Mouse (Mus musculus) cortical plate, adult 2 months (tissue): ENCODE measurements around the gene Tmem256. TPM values are rescaled to one million over a fixed set of nuclear protein-coding genes. Genes with fewer than 3 reads are reported as not detected.

Experiments used
- H3K27ac ChIP-seq: fragments of 200-500 bp; 2 replicates; pipeline ENCODE4 v1.5.1; 2012; ENCODE audit warnings: low read length, control low read depth, inconsistent platforms; ENCODE audit not compliant: insufficient read depth
- H3K4me1 ChIP-seq: fragments of 200-500 bp; 2 replicates; pipeline ENCODE4 v1.6.1; 2011; ENCODE audit warnings: low read length; ENCODE audit not compliant: control insufficient read depth, insufficient read depth
- H3K4me3 ChIP-seq: fragments of 200-500 bp; 2 replicates; pipeline ENCODE4 v1.5.1; 2011; ENCODE audit warnings: mild to moderate bottlenecking, low read length, control low read depth; ENCODE audit not compliant: insufficient read depth
- CTCF ChIP-seq: fragments of 200-500 bp; IDR thresholded peaks from 2 replicates; pipeline ENCODE4 v1.5.1; 2011; ENCODE audit warnings: mild to moderate bottlenecking, control low read depth, low read length; ENCODE audit not compliant: insufficient read depth; ENCODE audit errors: extremely low read depth
- POLR2A ChIP-seq: fragments of 200-500 bp; IDR thresholded peaks from 2 replicates; pipeline ENCODE4 v1.6.1; 2011; ENCODE audit warnings: mild to moderate bottlenecking, low read length, control low read depth; ENCODE audit not compliant: insufficient read depth; ENCODE audit errors: extremely low read depth
- polyA plus RNA-seq: library from polyadenylated mRNA; depleted of rRNA; stranded (reverse); fragments of >200 nt; gene quantifications from 2 replicates; pipeline ENCODE4 v1.2.3, GENCODE M21; 2012; rRNA removed

Tmem256 gene
- polyA plus RNA-seq, result 234 and 244 TPM in 2 replicates

DNA sequence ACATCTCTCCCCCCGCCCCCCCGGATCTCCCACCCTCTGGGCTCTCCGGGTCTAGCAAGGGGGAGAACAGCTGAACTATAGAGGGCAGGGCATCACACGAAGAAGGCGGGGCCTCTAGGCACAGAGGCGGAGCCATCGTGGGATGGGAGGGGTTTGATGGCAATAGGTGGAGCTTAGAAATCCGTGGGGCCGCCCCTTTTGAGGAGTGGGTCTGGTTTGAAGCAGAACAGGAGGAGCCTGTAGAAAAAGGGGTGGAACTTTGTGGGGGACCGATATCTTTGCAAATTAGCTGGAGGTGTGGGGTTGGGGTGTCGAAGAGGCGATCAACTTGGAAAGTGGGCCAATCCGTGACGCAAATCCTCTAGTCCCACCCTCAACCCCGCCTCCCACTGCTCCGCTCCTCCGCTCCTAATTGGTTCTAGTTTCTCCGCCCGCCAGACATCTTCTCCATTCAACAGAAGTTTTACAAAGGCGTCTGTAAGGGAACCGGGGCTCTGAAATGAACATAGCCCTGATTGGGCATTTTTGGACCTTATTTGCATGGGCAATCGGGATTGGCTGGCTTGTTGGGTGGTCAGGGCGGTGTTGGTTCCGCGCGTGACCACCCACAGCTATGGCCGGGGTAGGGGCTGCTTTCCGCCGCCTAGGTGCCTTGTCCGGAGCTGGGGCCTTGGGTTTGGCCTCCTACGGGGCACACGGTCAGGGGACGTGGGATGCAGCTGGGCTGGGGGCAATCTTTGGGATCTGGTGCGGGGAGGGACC, at the start of gene Tmem256:
Tmem256 (plus strand) TSS at position 563 of the 762 bp plus-strand sequence.
- H3K27ac ChIP-seq, result peak within 1 kb of the TSS; percentile 36
- TF ChIP-seq CTCF, result no peak
- TF ChIP-seq POLR2A, result peak; percentile 60

DNA sequence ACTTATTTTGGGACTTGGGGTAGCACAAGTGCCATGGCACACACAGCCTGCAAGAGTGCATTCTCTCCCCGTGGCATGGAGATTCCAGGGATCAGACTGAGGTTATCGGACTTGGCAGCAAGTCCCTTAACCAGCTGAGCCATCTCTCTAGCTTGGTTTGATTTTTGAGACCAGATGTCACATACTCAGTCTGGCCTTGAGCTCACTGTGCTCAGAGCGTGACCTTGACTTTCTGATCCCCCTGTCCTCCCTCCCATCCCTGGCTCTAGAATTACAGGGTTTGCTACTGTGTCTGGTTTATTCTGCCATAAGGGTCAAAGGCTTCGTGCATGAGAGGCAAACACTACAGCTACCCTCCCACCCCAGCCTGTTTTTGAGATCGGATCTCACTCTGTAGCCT, 48.9 kb upstream of the Tmem256 start:
- no peak overlapping the region for H3K4me3 ChIP-seq
- no peak for TF ChIP-seq CTCF
- no peaks in the 10 kb centered on the region; the same call in 1 of the 2 replicates for H3K4me1 ChIP-seq
- H3K27ac ChIP-seq, result no peak overlapping the region

More for the DNA sequence above, at the start of gene Tmem256:
- Histone ChIP-seq H3K4me1 (peaks cover 4% of the 10 kb centered on the region), H3K4me3 (peak within 1 kb of the TSS; percentile 76)

DNA sequence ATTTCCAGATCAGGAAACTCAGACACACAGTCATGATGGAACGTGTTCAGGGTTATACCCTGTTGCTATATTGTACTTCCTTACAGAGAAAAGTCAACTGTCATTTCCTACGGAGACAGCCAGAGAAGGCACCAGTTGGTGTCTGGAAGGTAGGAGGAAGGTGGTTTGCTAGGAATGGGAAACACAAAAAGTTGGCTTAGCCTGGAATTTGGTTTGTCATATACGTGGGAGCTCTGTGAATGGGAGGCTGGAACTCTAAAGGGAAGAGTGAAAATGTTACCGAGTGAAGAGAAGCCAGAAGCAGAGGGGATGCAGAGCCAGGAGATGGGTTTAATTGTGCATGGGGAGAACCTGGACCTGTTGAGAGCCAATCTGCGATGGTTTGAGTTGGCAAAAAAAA, 46.9 kb upstream of the Tmem256 start:
- no peak overlapping the region for H3K4me3 ChIP-seq
- no peaks in the 10 kb centered on the region; the same call in 1 of the 2 replicates for H3K4me1 ChIP-seq
- TF ChIP-seq POLR2A, result no peak
- no peak for TF ChIP-seq CTCF
- H3K27ac ChIP-seq, result no peak overlapping the region

DNA sequence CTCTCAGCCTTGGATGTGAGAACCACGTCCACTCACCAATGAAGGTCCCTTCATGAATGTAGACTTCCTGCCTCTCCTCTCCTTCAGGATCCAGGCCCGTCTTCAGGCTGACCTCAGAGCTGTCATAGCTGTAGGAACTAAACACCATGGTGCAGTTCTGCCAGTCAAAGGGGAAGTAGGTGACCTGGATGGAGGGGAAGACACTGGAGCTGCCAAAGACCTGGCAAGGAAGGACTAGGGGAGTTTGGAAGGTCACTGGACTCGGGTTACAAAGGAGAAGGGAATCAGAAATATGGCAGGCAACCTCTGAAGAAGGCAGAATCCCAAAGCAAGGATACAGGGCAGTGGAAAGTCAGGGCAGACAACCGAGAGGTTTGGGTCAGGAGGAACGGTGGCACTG, 44.9 kb upstream of the Tmem256 start:
- no peak for TF ChIP-seq POLR2A
- TF ChIP-seq CTCF, result no peak

DNA sequence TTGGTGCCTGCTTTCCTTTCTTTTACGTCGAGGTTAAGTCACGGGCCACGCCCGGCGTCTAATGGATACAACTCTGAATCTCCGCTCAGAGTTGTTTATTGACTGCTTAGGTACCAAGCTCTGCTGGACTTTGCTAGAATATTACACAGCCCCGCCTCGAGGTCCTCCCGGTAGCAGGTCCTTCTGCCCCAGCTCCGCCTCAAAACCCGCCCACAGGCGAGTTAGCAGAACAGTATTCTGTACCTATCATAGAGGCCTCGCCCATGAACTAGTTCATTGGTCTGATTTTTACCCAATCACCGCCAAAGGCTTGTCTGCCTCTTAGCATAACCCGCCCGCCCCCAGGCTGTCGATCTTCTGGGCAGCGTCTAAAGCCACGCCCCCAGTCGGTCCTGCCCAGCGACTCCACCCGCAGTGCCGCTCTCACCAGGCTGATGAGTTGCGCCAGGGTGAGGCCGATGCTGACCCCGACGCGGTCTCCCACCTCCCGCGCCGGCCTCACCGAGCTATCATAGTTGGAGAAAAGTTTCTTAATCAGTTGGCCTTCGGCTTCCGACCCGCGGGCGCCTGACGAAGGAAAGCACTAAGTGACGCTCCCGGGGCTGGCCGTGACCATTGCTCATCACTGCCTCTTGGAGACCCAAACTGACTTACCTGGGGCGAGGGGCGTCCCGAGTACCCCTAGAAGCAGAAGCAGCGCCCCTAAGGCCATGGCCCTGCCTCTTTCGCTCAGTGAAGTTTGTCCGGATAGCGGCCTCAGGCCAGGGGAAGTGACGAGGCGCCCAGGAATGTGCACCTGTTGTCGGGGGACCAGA, 42.9 kb upstream of the Tmem256 start, which contains the start of gene Chrnb1:
Chrnb1 (minus strand) TSS at position 776 of the 815 bp plus-strand sequence.
- H3K4me3 ChIP-seq, result peak within 1 kb of the TSS; percentile 36
- TF ChIP-seq CTCF (no peak), POLR2A (no peak)
- no peak within 1 kb of the TSS for H3K27ac ChIP-seq
- no peaks in the 10 kb centered on the region; the same call in 1 of the 2 replicates for H3K4me1 ChIP-seq

More for the DNA sequence above, 44.9 kb upstream of the Tmem256 start:
- H3K4me1 ChIP-seq, result no peaks in the 10 kb centered on the region; the same call in 1 of the 2 replicates
- H3K4me3 ChIP-seq, result no peak overlapping the region
- H3K27ac ChIP-seq, result no peak overlapping the region

DNA sequence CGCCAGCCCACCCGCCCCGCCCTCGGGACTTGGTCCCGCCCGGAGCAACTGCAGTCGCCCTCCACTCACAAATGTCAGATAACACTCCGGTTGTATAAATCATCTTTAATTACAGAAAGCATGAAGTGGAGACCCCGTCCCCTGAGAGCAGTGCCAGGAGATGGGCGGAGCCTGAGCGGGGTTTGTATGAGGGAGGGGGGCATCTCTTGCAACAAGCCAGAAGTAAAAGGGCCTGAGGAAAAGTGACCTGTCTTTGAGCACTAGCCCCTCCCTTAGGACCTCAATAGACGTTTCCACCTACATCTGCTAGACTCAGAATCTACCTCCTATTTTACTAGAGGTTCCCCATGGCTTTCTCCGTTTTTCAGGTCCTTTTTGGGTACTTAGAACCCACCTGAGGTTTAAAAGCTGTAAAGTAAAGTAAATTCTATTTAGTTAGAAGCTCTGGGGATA, 42.3 kb upstream of the Tmem256 start:
- H3K4me1 ChIP-seq, result no peaks in the 10 kb centered on the region; the same call in 1 of the 2 replicates
- TF ChIP-seq CTCF (no peak), POLR2A (no peak)
- no peak overlapping the region for H3K27ac ChIP-seq
- H3K4me3 ChIP-seq, result peak overlapping the region; percentile 36; the same call in 1 of the 2 replicates

DNA sequence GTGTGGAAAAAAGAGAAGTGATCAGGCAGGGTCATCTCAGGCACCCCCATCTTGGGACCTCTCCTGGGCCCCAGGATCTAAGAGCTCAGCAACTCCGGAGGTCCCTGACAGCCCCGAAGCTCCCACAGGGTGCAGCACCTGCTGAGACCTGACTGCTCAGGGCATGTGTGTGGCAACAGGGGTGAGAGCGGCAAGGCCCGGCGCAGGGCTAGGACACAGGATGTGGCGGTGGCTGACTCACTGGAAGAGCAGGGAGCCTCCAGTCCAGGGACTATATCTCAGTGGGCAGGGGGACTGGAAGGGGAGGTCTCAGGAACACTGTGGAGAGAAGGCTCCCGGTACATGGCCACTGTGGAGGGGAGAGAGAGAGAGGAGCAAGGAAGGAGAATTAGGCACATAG, 40.4 kb upstream of the Tmem256 start:
- TF ChIP-seq POLR2A, result no peak
- no peak for TF ChIP-seq CTCF
- Histone ChIP-seq H3K27ac (no peak overlapping the region), H3K4me1 (peaks cover 1% of the 10 kb centered on the region; the same call in 1 of the 2 replicates), H3K4me3 (no peak overlapping the region)

DNA sequence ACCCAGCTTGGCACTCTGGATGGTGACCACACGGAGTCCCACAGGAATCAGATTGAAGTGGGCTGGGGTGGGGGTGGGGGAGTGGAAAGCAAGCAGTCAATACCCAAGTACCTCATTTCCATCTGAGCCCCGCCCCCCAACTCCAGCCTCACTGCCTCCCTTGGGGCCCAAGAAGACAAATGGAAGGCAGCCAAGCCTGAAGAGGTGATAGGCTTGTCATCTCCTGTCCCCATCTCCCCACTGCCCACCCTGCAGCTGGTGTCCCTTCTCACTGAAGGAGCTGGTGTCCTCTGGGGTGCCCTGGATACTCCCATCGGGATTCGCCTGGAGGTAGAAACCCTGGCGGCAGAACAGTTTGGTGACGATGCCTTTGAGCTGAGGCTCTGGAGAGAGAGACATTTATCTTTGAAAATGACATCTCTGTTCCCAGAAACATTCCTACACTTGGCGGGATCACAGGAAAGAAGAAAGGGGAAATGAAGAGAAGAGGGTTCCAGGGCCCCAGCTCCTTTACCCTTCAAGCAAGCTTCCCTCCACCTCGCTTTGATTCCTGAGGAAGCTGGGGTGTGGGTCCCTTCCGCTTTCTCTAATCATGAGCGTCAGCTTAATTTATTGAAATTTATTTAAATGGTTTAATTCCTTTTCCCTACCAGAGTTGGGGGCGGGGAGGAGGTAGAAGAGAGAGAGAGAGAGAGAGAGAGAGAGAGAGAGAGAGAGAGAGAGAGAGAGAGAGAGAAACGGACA, 38.7 kb upstream of the Tmem256 start:
- H3K27ac ChIP-seq, result 0 out of 2 replicates have a peak overlapping the region, but pooled peaks have one; percentile 41
- peak overlapping the region; percentile 78; the same call in 1 of the 2 replicates for H3K4me3 ChIP-seq
- TF ChIP-seq POLR2A (no peak), CTCF (no peak)
- H3K4me1 ChIP-seq, result peaks cover 1% of the 10 kb centered on the region; the same call in 1 of the 2 replicates

DNA sequence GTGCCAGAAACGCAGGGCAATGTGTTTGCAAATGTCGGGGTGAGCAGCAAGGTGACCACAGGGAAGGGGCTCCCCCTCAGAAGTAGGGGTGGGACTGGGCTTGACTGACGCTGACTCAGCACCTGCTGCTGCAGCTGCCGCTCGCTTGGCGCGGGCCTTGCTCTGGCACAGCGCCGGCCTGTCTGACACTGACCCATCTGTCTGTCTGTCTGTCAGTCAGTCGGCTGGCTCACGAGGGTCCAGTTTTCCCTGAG, 38.2 kb upstream of the Tmem256 start:
- TF ChIP-seq POLR2A (no peak), CTCF (no peak)
- Histone ChIP-seq H3K27ac (0 out of 2 replicates have a peak overlapping the region, but pooled peaks have one; percentile 41), H3K4me1 (peaks cover 1% of the 10 kb centered on the region; the same call in 1 of the 2 replicates), H3K4me3 (peak overlapping the region; percentile 78; the same call in 1 of the 2 replicates)
